7 mouse cellular contexts compared by ENCODE assay signal in the genomic region with DNA sequence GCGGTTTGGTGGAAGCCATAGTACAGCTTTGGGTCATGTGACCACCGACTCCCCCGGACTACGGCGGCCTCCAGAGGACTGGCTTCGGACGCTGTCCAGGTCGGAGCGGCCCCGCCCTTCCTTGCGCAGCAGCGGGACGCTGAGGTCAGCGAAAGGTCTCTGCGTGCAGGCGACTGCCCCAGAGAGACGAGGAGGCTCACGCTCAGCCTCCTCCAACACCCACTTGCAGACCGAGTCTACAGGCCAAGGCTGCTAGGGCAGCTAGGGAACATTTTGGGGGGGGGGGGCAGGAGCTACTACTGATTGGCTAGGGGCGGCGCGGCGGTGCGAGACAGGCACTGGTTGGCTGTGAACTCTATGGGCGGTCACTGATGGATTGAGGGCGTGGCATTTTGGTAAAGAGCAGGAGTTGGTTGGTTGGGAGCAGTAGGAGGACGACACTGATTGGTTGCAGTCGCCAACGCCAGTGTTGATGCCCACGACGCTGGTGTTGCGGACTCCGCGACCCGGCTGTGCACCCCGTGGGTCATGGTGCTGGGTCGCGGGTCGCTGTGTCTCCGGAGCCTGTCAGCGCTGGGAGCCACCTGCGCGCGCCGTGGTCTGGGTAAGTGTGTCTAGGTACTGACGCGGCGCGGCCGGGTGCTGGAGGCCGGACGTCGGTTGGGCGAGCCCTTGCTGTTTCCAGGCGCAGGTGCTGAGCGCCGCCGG. TPM values are rescaled to one million over a fixed set of nuclear protein-coding genes. Genes with fewer than 3 reads are reported as not detected.
DNase-seq lines count a peak whose midpoint lies in the region; ATAC-seq lines count a peak whose summit lies in the region.

A gene (minus strand): TSS at position 300 of the 708 bp plus-strand sequence.

- peak within 1 kb of the TSS; percentile 80 for H3K4me3 ChIP-seq in embryonic facial prominence, embryonic 11.5 days (ENCODE audit: low read depth, low read length)
- peak within 1 kb of the TSS; percentile 81 for H3K4me3 ChIP-seq in limb, embryonic 10.5 days
- H3K4me3 ChIP-seq in midbrain, embryonic 13.5 days (replicated peaks): peak within 1 kb of the TSS; percentile 81

- DNase-seq in adrenal gland, postnatal 14 days: peak; percentile 96
- peak; percentile 98 for DNase-seq in embryonic facial prominence, embryonic 11.5 days (ENCODE audit: low spot score)
- DNase-seq in kidney, adult 11 months: peak; percentile 99
- DNase-seq in limb, embryonic 10.5 days (ENCODE audit: low spot score): peak; percentile 95
- DNase-seq in spleen, adult 12 weeks (ENCODE audit: low spot score): peak; percentile 90

- H3K9ac ChIP-seq in embryonic facial prominence, embryonic 11.5 days (replicated peaks; ENCODE audit: low read length): peak within 1 kb of the TSS; percentile 69
- H3K9ac ChIP-seq in midbrain, embryonic 13.5 days (replicated peaks): peak within 1 kb of the TSS; percentile 82

- no peaks in the 10 kb centered on the region for H3K36me3 ChIP-seq in embryonic facial prominence, embryonic 11.5 days (replicated peaks; ENCODE audit: control insufficient read depth, insufficient read depth, low read depth, low read length)
- H3K36me3 ChIP-seq in limb, embryonic 10.5 days: 0 out of 2 replicates have a peak, but pooled peaks cover 8% of the 10 kb centered on the region
- H3K36me3 ChIP-seq in midbrain, embryonic 13.5 days: peaks cover 18% of the 10 kb centered on the region

- H3K27ac ChIP-seq in embryonic facial prominence, embryonic 11.5 days (replicated peaks; ENCODE audit: low read depth, low read length): peak within 1 kb of the TSS; percentile 72
- H3K27ac ChIP-seq in limb, embryonic 10.5 days: peak within 1 kb of the TSS; percentile 93
- H3K27ac ChIP-seq in midbrain, embryonic 13.5 days: peak within 1 kb of the TSS; percentile 92

- peak within 1 kb of the TSS; percentile 94 for H3K4me2 ChIP-seq in embryonic facial prominence, embryonic 11.5 days (ENCODE audit: low read depth, low read length)
- peak within 1 kb of the TSS; percentile 94 for H3K4me2 ChIP-seq in midbrain, embryonic 13.5 days (replicated peaks)

- peak; percentile 99 for ATAC-seq in embryonic facial prominence, embryonic 11.5 days (replicated peaks; ENCODE audit: insufficient number of reproducible peaks, low FRiP score, low TSS enrichment, low read depth)
- peak; percentile 90 for ATAC-seq in granulocyte monocyte progenitor cell, adult 5-6 weeks (replicated peaks; ENCODE audit: poor library complexity, severe bottlenecking)
- ATAC-seq in midbrain, embryonic 13.5 days: peak; percentile 100

- no peaks in the 10 kb centered on the region; the same call in 1 of the 2 replicates for H3K27me3 ChIP-seq in embryonic facial prominence, embryonic 11.5 days (ENCODE audit: control insufficient read depth, insufficient read depth, low read length)
- H3K27me3 ChIP-seq in limb, embryonic 10.5 days (ENCODE audit: low read depth, poor library complexity, severe bottlenecking): peaks cover 11% of the 10 kb centered on the region
- peaks cover 8% of the 10 kb centered on the region for H3K27me3 ChIP-seq in midbrain, embryonic 13.5 days

- no peaks in the 10 kb centered on the region for H3K9me3 ChIP-seq in embryonic facial prominence, embryonic 11.5 days (replicated peaks; ENCODE audit: control insufficient read depth, low read length)
- no peaks in the 10 kb centered on the region for H3K9me3 ChIP-seq in limb, embryonic 10.5 days (replicated peaks)
- H3K9me3 ChIP-seq in midbrain, embryonic 13.5 days: no peaks in the 10 kb centered on the region

- WGBS in embryonic facial prominence, embryonic 11.5 days: under 1% methylated on average over 58 of the region's 58 CpGs
- 0% methylated on average over 58 of the region's 58 CpGs for WGBS in limb, embryonic 10.5 days
- under 1% methylated on average over 58 of the region's 58 CpGs for WGBS in midbrain, embryonic 13.5 days

- peaks cover 3% of the 10 kb centered on the region; the same call in 1 of the 2 replicates for H3K4me1 ChIP-seq in embryonic facial prominence, embryonic 11.5 days (ENCODE audit: control insufficient read depth, insufficient read depth, low read length)
- peaks cover 23% of the 10 kb centered on the region for H3K4me1 ChIP-seq in limb, embryonic 10.5 days
- H3K4me1 ChIP-seq in midbrain, embryonic 13.5 days (replicated peaks): peaks cover 25% of the 10 kb centered on the region

RNA-seq across cellular contexts. Expression of the gene that starts here (rescaled TPM):
- 40.6 and 43.0 TPM in 2 replicates for total RNA-seq in adrenal gland, postnatal 14 days (2021)
- 21.7 and 23.0 TPM in 2 replicates for polyA plus RNA-seq in embryonic facial prominence, embryonic 11.5 days (2014; fragmentation: Nextera tagmentation; extraction: Ambion mirVana)
- total RNA-seq in granulocyte monocyte progenitor cell, adult 5-6 weeks (2014; fragmentation: Nextera tagmentation): 13.7 and 15.1 TPM in 2 replicates
- total RNA-seq in granulocyte monocyte progenitor cell, adult 5-6 weeks (2017): 11.4 and 14.3 TPM in 2 replicates
- polyA plus RNA-seq in limb, embryonic 10.5 days (2016; fragmentation: Nextera tagmentation; extraction: Ambion mirVana): 14.5 and 17.6 TPM in 2 replicates
- polyA plus RNA-seq in midbrain, embryonic 13.5 days (2015; fragmentation: Nextera tagmentation; extraction: Ambion mirVana): 17.9 and 18.4 TPM in 2 replicates

Comparison
In these comparisons a context has a peak if more than half of its experiments do, and no peak if none do; other contexts are left out.
1. Peak in every context shown above with its lines: DNase-seq, ATAC-seq, H3K4me3 ChIP-seq and H3K27ac ChIP-seq.